Mouse (Mus musculus): ENCODE data around the gene Steap2.
"Not testable (repeated sequence)": the region's sequence is repeated elsewhere in the genome, so short reads cannot be mapped to it uniquely, and the experiment has no call there.

Steap2 gene

DNA sequence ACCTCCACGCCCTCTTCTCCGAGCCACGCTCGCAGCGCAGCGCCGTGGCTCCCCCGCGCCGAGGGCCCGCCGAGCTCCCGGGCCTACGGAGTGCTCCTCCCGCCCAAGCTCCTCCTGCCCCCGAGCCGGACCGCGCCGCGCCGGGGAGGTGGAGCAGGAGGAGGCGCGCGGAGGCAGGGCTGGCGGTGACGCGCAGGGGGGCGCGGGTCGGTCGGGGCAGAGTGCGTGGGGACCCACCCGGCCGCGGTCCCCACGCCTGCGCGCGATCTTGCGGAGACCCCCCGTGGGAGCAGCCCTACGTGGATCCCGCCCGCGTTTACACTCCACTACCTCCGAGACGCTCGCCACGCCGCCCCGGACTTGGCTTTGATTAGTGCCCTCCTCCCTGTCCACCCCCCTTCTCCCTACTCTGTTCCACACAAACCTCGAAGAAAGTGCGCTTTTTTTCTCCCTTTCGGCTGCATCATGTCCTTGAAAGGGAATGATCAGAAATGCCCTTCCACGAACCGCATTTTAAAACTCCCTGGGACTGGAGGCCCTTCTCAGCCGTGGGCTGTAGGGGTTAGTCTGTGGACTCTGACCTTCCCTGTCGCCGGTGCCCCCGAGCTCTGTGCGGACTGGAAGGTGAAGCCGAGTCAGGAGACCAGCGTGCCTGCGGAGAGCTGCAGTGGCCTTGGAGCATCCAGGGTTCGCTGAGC, at the start of gene Steap2:
Steap2 (minus strand) TSS at position 623 of the 698 bp plus-strand sequence.
- DNase-seq (ENCODE audit: low read depth, low spot score), result no peak

DNA sequence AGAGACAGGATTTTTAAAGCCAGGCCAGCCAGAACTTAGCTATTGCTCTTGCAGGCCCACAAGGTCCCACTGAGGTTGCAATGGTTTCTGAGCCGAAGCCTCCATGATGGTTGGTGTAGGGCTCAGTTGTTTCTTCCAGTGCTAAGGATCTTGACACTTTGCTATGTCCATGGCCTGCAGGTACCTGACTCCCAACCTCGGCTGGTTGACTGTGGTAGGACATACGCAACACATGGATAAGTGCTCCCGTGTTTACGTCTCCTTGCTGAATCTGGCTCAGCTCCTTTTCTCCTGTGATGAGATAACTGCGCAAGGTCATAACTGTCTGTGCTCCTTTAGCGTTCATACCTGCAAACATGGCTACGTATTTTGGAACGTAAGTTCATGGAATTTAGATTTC, 40.1 kb upstream of the Steap2 start:
- no peak for DNase-seq (ENCODE audit: low read depth, low spot score)

DNA sequence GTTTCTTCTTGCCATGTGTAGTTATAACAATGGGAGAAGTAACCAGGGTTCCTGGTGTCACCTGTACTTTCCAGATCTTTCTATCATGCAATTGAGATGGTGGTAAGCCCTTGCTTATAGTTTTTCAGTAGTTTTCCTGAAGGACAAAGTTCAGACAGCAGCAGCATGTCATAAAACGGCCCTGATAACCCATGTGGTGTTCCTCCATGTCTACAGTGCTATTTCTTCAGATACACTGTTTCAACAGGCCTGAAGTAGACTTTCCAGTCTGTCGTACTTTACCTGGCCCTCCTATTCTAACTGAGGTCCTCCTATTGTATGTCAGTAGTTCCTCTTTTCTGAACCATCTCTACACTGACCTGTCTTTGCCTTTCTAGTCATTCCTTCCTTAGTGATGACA, 38.5 kb upstream of the Steap2 start:
- no peak for DNase-seq (ENCODE audit: low read depth, low spot score)

DNA sequence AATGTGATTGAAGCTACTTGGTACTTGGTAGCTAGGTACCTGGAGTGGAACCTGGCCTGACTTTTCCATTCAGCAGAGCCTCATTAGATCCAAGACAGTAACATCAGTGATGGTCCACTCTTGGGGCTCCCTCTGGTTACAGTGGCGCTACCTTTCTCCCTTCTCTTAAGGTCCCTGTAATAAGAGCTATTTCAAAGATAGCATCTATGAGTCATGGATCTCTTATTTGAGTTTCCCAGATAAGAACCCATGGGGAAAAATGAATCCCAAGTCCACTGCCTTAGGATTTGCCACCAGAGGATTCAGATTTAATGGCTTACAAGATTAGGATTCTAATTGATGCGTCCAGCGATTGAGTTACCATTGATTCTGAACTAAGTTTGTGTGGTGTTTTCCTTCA, 37.8 kb upstream of the Steap2 start:
- DNase-seq (ENCODE audit: low read depth, low spot score), result no peak

DNA sequence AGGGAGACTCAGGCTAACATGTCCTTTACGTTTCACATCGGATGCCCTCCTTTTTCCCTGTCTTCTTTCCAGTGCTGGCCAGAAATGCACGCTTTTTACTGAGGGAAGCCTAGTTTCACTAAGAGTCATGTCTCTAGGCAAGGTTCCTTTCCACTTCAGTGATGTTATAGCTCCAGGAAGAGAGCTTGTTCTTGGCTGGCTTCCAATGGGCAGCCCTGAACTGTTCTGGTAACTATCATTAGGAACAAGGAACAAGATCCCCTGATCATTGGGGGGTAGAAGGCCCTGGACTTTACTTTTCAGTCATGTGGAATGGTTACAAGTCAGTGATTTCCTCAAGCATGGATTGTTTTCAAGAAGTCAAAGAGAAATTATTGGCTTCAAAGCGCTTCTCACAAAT, 35.5 kb upstream of the Steap2 start:
- no peak for DNase-seq (ENCODE audit: low read depth, low spot score)

DNA sequence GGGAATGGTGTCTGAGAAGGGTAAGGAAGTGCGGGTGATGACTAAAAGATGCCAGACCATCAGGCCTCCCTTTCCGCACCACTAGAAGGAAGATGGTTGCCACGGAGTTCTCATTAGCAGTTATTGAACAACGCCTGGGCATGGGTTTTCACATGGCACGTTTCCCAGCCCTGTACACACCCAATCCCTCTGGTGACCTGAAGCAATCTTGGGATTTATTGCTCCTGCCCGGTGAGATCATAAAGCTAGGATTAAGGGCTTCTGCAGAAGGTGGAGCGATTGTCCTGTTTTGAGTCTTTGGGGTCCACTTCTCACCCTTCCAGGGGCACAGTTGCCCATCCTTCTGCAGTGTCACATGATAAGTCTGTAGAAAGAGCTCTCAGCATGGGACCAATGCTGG, 27.8 kb upstream of the Steap2 start:
- no peak for DNase-seq (ENCODE audit: low read depth, low spot score)

- DNase-seq (ENCODE audit: low read depth, low spot score), result no peak
These were observed 16.7 kb upstream of the Steap2 start for GRCm38 (mm10) chr5:5711032-5711431.

GRCm38 (mm10) chr5:5707341-5708278, 13.2 kb upstream of the Steap2 start:
- no peak for DNase-seq (ENCODE audit: low read depth, low spot score)

DNA sequence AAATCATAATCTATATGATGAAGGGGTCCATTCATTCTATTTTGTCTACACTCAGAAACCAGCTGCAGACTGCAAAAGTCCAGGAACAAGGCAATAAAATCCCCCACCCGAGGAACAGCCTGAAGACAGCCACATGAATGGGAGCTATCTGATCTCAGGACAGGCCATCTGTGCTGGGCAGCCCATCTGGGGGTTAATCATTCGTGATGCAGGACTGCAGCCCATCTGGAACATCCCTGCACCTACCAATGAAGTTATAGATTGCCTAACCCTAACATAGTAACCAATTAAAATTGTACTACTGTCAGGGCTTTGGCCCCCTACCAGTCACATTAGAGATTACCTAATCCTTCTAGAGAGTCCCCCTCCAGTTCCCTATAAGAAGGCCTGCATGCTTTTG, 10.6 kb upstream of the Steap2 start:
- no peak for DNase-seq (ENCODE audit: low read depth, low spot score)

- DNase-seq (ENCODE audit: low read depth, low spot score), result no peak
These were observed 6.0 kb upstream of the Steap2 start for GRCm38 (mm10) chr5:5700386-5700785.

DNA sequence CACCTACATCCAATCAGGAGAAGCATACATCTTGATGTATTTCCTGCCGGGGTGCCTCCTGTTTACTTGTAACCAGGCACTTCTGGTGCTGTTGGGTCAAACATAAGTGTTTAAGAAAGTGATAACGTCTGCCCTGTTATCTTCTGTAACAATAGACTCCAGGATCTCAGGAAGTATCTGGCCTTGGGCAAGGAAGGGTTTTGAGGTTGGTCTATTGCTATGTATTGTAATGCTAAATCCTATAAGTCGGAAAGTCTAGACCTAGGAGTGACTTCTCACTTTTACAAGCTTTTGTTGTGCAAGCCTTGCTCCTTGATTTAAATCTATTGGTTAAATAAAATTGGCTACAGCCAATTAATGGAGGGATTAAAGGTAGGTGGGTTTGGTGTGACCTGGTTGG, 4.5 kb upstream of the Steap2 start:
- no peak for DNase-seq (ENCODE audit: low read depth, low spot score)

GRCm38 (mm10) chr5:5695401-5695942, 1.1 kb upstream of the Steap2 start:
- no peak for DNase-seq (ENCODE audit: low read depth, low spot score)

DNA sequence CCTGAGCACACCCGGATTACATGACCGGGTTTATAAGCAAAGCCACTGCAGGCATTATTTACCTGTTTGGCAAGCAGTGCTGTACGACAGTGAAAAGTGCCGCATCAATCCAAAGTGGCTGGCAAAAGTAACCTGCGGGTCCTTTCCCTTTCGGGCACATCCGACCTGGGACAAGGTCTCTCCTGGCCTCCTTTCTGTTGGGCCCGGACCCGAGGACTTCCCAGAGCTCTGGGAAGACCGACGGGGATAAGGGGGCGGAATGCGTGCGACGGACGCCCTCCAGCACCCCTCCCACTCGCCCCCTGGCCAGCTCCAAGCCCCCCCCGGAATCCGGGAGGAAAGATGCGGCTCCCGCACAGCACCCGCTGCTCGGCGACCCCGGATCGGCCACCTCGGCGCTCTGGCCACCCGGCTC, 830 bp downstream of the Steap2 start:
- DNase-seq (ENCODE audit: low read depth, low spot score), result no peak

- DNase-seq (ENCODE audit: low read depth, low spot score), result no peak
These were observed 2.1 kb downstream of the Steap2 start for GRCm38 (mm10) chr5:5692167-5692738.

DNA sequence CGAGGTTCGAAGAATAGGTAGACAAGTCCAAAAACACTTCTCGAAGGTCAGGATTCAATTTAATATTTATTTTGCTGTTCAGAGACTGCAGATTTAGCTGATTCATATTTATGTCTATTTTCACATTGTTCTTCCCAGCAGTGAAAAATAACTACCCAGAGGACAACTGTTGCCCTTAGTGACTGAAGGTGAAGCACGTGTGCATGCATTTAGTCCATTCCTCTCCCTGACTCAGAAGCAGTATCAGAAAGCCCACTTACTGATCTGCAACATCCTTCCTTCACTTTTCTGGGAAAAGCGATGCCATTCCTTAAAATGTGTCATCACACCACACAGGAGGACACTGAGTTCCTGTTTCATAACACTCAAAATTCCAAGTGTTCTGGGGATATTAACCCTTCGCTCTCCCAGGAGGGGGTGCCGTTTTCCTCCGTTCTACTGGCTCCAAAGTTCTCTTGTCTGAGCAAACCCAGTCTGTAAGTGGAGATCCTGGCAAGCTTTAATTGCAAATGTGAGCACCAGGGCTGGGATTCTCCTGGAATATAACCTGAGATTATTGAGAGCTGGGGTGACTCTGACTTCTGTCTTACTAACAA, 5.3 kb downstream of the Steap2 start:
- no peak for DNase-seq (ENCODE audit: low read depth, low spot score)

DNA sequence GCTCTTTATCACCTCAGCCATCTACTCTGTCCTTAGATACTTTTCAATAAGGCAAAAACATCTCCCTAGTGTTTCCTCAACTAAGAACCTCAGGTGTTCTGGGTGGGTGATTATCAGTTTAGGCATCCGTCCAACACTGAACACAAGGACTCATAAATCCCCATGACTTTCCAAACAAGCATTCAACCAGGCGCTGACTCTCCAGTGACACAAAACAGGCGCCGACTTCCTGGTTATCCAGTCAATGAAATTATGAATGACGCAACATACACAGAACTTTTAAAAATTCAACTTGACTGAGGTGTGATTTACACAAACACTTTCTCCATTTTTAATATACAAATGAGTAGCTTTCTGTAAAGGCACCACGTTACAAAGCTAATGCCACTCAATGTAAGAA, 6.2 kb downstream of the Steap2 start:
- DNase-seq (ENCODE audit: low read depth, low spot score), result no peak

GRCm38 (mm10) chr5:5686973-5687372, 7.4 kb downstream of the Steap2 start:
- DNase-seq (ENCODE audit: low read depth, low spot score), result no peak

DNA sequence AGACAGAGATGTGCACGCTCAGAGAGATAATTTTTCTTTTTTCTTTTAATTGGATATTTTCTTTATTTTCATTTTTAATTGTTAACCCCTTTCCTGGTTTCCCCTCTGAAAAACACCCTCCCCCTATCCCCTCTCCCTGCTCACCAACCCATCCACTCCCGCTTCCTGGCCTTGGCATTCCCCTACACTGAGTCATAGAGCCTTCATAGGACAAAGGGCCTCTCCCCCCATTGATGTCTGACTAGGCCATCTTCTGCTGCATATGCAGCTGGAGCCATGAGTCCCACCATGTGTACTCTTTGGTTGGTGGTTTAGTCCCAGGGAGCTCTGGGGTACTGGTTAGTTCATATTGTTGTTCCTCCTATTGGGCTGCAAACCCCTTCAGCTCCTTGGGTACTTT, 9.4 kb downstream of the Steap2 start:
- DNase-seq (ENCODE audit: low read depth, low spot score), result not testable (repeated sequence)

- no peak for DNase-seq (ENCODE audit: low read depth, low spot score)
These were observed 11.1 kb downstream of the Steap2 start for GRCm38 (mm10) chr5:5683292-5683691.

DNA sequence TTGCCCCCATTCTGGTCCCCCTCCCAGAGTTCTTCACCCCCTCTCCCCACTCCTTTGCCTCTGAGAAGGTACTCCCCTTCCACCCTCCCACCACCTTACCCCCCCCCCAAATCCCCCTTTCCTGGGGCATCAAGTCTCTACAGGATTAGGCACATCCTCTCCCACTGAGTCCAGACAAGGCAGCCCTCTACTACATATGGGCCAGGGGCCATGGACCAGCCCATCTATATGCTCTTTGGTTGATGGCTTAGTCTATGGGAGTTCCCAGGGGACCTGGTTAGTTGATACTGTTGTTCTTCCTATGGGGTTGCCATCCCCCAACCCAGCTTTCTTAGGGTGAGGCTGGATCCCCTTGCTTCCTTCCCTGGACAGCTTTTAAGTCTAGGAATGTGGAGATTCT, 14.9 kb downstream of the Steap2 start:
- DNase-seq (ENCODE audit: low read depth, low spot score), result no peak

DNA sequence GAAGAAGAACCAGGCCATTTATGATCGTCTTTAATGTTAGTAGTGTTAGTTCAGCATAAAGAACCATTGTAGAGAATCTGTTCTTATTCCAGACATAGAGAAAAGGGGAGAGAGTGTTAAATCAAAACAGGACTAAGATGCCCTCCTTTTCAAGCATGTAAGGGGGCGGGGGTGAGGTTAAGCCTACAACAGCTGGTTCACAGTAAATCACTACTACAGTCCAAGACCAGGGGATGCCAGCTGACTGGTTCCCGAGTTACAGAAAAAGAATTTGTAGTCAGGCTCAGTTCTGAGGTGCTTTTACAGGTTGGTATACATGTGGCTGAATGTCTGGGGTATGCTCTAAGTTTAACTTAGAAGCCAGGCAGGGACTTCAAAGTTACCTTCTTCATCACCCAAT, 18.3 kb downstream of the Steap2 start:
- no peak for DNase-seq (ENCODE audit: low read depth, low spot score)

- no peak for DNase-seq (ENCODE audit: low read depth, low spot score)
These were observed 25.5 kb downstream of the Steap2 start for GRCm38 (mm10) chr5:5668920-5669319.
